Mouse (Mus musculus): ENCODE measurements at regions not wholly inside any gene's neighbourhood (a gene's known extent, or its start where the extent isn't known, plus 50 kb on each side); places are given as distances from the start of the nearest gene placed in this dataset.

DNA sequence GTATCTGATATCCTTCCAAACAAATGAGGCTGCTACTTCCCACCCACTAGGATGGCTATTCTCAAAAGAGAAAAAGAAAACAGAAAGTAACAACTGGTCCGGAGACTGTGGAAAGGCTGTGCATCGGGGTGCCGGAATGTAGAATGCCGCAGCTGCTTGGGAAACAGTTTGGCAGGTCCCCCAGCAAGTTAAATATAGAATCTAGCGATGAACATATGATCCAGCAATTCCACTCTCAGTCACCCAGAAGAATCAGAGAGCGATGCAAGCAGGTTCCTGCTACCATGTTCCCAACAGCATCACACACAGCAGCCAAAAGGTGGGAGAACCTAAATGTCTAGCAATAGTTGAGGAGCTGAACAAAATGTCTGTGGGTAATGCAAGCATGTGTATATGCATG lies 528.3 kb upstream of the Gm19410 start:
- DNase-seq (ENCODE audit: low read depth): no peak

DNA sequence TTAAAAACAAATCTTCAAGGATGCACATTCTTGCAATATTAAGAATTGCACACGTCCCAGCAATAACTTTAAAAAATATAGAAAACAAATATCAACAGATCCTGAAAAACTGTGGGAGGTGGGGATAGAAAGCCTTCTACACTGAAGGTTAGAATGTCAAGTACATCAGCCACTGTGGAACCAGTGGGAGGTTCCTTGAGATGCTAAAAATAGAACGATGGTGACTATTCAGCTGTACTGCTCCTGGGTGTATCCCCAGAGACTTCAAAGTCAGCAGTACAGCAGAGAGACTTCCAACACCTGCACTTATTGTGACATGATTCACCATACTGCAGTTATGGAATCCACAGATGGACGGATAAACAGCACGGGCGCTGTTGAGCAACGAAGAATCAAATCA lies 524.7 kb upstream of the Gm19410 start:
- DNase-seq (ENCODE audit: low read depth): no peak

GRCm38 (mm10) chr8:35243555-35243954 lies 522.0 kb upstream of the Gm19410 start:
- no peak for DNase-seq (ENCODE audit: low read depth)

DNA sequence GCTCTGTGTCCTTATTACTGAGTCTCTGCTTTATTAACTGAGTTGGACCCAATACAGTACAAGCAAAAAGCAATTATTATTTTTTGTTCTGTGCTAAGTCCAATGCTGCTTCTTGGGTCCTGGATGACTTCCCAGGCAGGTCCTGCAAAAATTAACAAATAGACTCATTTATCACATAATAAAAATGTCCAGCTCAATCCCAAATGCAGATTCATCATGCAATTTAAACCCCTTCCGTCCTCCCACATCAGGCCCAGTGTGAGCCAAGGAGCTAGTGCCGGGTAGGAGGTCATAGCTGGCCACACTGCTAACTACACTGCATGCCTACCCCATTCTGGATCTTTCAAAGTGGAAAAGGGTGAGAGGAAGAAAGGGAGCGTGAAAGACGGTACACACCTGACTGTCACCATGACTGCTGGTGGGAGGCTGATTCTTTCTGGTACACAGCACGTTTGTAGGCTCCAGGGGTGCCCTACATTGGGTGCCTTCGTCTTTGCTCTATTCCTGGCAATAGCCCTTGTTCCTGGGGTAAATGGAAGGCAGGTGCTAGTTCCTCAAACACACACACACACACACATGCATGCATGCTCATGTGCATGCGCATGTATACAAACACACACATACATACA lies 515.7 kb upstream of the Gm19410 start:
- no peak for DNase-seq (ENCODE audit: low read depth)

GRCm38 (mm10) chr8:35250641-35251040 lies 514.9 kb upstream of the Gm19410 start:
- peak; percentile 21 for DNase-seq (ENCODE audit: low read depth)

DNA sequence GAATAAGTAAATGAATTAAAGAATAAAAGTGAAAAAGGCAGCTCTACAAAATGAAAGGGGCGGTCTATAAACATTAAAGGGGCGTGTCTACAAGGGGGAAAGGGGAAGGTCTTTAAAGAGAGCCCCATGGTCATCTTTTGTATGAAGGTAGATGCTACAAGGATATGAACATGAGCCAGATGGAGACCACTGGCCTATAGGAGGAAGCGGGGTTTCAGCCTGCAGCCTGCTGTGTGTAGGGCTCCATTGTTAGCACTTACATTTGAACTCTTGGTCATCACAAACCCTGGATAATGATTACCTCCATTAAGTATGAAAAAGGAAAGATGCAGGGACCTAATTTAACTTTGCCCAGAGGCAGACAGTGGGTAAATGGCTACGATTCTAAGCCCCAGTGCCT lies 511.6 kb upstream of the Gm19410 start:
- DNase-seq (ENCODE audit: low read depth): no peak

GRCm38 (mm10) chr8:35255327-35255726 lies 510.3 kb upstream of the Gm19410 start:
- no peak for DNase-seq (ENCODE audit: low read depth)

- DNase-seq (ENCODE audit: low read depth): peak; percentile 8
Measured at GRCm38 (mm10) chr8:35256958-35257357, 508.6 kb upstream of the Gm19410 start.

DNA sequence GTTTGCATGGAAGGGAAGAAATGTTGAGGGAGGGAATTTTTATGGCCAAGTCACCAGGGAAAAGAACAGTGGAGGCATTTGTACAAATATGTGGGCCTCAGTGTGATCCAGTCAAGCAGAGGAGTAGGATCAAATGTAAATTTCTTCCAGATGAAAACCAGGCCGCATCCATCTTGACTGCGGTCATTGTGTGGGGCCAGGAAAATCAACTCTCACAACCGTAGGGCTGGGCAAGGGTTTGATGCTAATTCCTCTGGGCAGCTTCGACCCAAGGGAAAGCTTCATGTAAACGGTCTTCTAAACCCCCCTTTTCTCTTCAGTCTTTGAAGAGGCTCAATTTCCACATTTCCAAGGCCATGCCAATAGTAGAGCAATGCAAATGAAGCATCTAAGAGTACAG lies 497.4 kb upstream of the Gm19410 start:
- DNase-seq (ENCODE audit: low read depth): no peak

GRCm38 (mm10) chr8:35268986-35269385 lies 496.6 kb upstream of the Gm19410 start:
- DNase-seq (ENCODE audit: low read depth): no peak

- DNase-seq (ENCODE audit: low read depth): no peak
Measured at GRCm38 (mm10) chr8:35275972-35276371, 489.6 kb upstream of the Gm19410 start.

DNA sequence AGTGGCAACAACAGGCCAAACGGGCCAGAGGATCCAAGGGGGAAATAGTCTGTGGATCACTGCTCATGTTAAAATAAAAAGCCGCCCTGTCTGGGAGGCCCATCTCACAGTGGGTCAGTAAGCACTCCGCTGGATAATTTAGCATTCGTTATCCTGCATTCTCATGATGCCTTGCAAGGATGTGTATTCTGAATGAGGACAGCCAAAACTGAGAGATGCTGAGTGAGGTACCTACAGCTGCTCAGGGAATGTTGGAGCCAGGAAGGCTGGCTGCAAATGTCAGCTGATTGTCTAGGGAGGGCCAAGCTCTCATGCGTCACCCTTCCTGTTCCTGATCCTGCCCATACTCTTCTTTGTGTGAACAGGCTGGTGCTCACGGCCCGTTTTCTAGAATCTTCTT lies 489.1 kb upstream of the Gm19410 start:
- DNase-seq (ENCODE audit: low read depth): no peak

DNA sequence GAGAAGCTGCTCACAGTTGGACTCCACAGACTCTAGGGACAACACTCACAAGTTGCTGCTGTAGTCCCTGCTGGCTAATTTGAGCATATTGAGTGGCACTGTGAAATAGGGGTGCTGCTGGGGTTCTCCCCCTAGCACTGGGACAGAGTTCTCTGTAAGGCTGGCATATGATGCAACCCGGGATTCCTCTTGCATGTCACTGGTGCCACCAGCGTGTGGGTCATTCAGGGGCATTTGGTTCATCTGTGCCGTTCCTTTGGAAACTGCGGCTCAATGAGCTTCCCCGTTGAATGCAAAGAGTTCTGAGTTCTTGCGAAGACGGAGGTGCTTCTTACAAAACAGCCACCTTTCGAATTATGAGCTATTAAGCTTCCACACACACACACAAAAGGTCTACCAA lies 486.6 kb upstream of the Gm19410 start:
- no peak for DNase-seq (ENCODE audit: low read depth)

DNA sequence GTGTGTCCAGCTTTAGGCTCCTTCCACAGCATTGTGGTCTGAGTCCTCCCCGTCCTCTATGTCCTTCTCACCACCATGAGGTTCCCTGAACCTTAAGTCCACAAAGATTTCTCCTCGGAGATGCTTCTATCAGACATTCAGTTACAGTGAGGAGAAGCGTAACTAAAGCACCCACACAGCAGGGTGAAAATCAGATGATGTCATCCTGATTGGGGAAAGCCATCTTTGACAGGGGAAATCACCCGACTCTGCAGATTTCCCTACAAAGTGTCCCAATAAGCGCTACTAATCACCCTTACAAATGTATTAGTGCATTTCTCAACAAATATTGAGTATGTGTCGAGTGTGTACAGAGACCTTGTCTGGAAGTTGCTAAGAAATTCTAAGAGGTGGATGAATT lies 484.8 kb upstream of the Gm19410 start:
- no peak for DNase-seq (ENCODE audit: low read depth)

- DNase-seq (ENCODE audit: low read depth): no peak
Measured at GRCm38 (mm10) chr8:35283366-35283765, 482.2 kb upstream of the Gm19410 start.

DNA sequence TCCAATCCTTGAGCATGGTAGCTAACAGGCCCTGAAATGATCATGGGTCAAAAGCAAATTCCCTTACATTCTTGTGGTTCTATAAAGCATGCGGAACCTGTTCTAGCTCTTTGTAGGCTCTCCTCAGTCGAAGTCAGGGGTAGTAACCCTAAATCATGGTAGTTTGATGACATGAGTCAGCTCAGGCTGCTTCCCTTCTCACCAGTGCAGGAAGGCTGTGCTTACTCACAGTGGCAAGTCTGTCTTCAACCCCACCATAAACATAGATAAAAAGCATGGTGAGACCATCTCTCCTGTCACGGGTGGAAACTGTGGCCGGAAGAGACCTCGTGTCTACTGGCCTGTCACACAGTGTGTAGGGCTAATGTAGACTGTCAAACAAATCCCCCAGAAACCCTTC lies 476.6 kb upstream of the Gm19410 start:
- DNase-seq (ENCODE audit: low read depth): no peak

GRCm38 (mm10) chr8:35289967-35290366 lies 475.6 kb upstream of the Gm19410 start:
- DNase-seq (ENCODE audit: low read depth): no peak

GRCm38 (mm10) chr8:35293437-35294126 lies 472.0 kb upstream of the Gm19410 start:
- DNase-seq (ENCODE audit: low read depth): no peak

GRCm38 (mm10) chr8:35296936-35297335 lies 468.7 kb upstream of the Gm19410 start:
- no peak for DNase-seq (ENCODE audit: low read depth)

- DNase-seq (ENCODE audit: low read depth): no peak
Measured at GRCm38 (mm10) chr8:35299088-35299487, 466.5 kb upstream of the Gm19410 start.

- DNase-seq (ENCODE audit: low read depth): no peak
Measured at GRCm38 (mm10) chr8:35300359-35300758, 465.2 kb upstream of the Gm19410 start.

- no peak for DNase-seq (ENCODE audit: low read depth)
Measured at GRCm38 (mm10) chr8:35300881-35301521, 464.6 kb upstream of the Gm19410 start.

- no peak for DNase-seq (ENCODE audit: low read depth)
Measured at GRCm38 (mm10) chr8:35302856-35303255, 462.7 kb upstream of the Gm19410 start.
